Mouse (Mus musculus): Measurements from ENCODE around the gene Wbp2nl.

- TF ChIP-seq TAL1 (conservative IDR thresholded peaks at IDR 0.05; ENCODE audit: low read depth, low read length) (no peak), CTCF (IDR thresholded peaks at IDR 0.05; ENCODE audit: low read depth, low read length) (no peak), GATA1 (IDR thresholded peaks at IDR 0.05; ENCODE audit: borderline replicate concordance, low read length) (no peak)
Observed at GRCm38 (mm10) chr15:82341036-82341501, 42.3 kb downstream of the Wbp2nl start.

Data from G1E (cell line).